Mouse (Mus musculus) ES-Bruce4 (cell line): ENCODE data around the gene Ptprm. TPM values are rescaled to one million over a fixed set of nuclear protein-coding genes. Genes with fewer than 3 reads are reported as not detected.

Experiments
- H3K27ac ChIP-seq: 2 replicates; pipeline ENCODE4 v1.5.1; 2012; ENCODE audit warnings: low read length, inconsistent platforms; ENCODE audit not compliant: insufficient read depth
- H3K27me3 ChIP-seq: 2 replicates; pipeline ENCODE4 v1.6.1; 2012; ENCODE audit warnings: mild to moderate bottlenecking, low read length, inconsistent platforms; ENCODE audit not compliant: control insufficient read depth, poor library complexity, insufficient read depth, severe bottlenecking
- H3K36me3 ChIP-seq: 2 replicates; pipeline ENCODE4 v1.6.1; 2012; ENCODE audit warnings: inconsistent platforms, mild to moderate bottlenecking, low read length, moderate library complexity; ENCODE audit not compliant: control insufficient read depth, poor library complexity, insufficient read depth, severe bottlenecking
- H3K4me1 ChIP-seq: one replicate; pipeline ENCODE4 v1.8.1; 2011; ENCODE audit warnings: low read length; ENCODE audit not compliant: control insufficient read depth, insufficient read depth
- H3K4me3 ChIP-seq: 2 replicates; pipeline ENCODE4 v1.5.1; 2011; ENCODE audit warnings: low read depth, mild to moderate bottlenecking, low read length
- H3K9ac ChIP-seq: 2 replicates; pipeline ENCODE4 v1.6.1; 2012; ENCODE audit warnings: low read depth, mild to moderate bottlenecking, inconsistent platforms; ENCODE audit not compliant: poor library complexity, severe bottlenecking
- H3K9me3 ChIP-seq: replicated peaks from 2 replicates; pipeline ENCODE4 v1.6.1; 2012; ENCODE audit warnings: mild to moderate bottlenecking, low read length, inconsistent platforms; ENCODE audit not compliant: control insufficient read depth, poor library complexity, insufficient read depth, severe bottlenecking
- CTCF ChIP-seq: IDR thresholded peaks from one replicate; pipeline ENCODE4 v1.8.1; 2011; ENCODE audit warnings: low read depth, low read length
- EP300 ChIP-seq: IDR thresholded peaks from 2 replicates; pipeline ENCODE4 v1.6.1; 2011; ENCODE audit warnings: low read depth, low read length; ENCODE audit not compliant: insufficient read depth
- POLR2A ChIP-seq: IDR thresholded peaks from one replicate; pipeline ENCODE4 v1.8.1; 2011; ENCODE audit warnings: low read length; ENCODE audit not compliant: insufficient read depth
- polyA plus RNA-seq: library from polyadenylated mRNA; stranded (reverse); fragments of >200 nt; gene quantifications from 2 replicates; pipeline ENCODE4 v1.2.4, GENCODE M21; 2011; ENCODE audit warnings: low read depth; ENCODE audit not compliant: missing spikeins, insufficient read depth, insufficient read length

The Ptprm gene
- polyA plus RNA-seq, 1 experiment: 10.8 TPM

- Histone ChIP-seq H3K27ac (no peak overlapping the region), H3K36me3 (no peaks in the 10 kb centered on the region), H3K9ac (no peak overlapping the region), H3K4me1 (no peaks in the 10 kb centered on the region), H3K9me3 (no peaks in the 10 kb centered on the region), H3K27me3 (no peaks in the 10 kb centered on the region), H3K4me3 (no peak overlapping the region)
- TF ChIP-seq EP300 (no peak), CTCF (no peak), POLR2A (no peak)
Measured at GRCm38 (mm10) chr17:66891916-66892315, 462.3 kb downstream of the Ptprm start.

- TF ChIP-seq POLR2A (no peak), CTCF (no peak), EP300 (no peak)
- H3K4me1 ChIP-seq: no peaks in the 10 kb centered on the region
- H3K9ac ChIP-seq: no peak overlapping the region
- H3K9me3 ChIP-seq: no peaks in the 10 kb centered on the region
- H3K27ac ChIP-seq: no peak overlapping the region
- no peaks in the 10 kb centered on the region for H3K36me3 ChIP-seq
- no peak overlapping the region for H3K4me3 ChIP-seq
- no peaks in the 10 kb centered on the region for H3K27me3 ChIP-seq
Measured at GRCm38 (mm10) chr17:66891067-66891862, 463.0 kb downstream of the Ptprm start.

- H3K4me3 ChIP-seq: no peak overlapping the region
- H3K4me1 ChIP-seq: no peaks in the 10 kb centered on the region
- no peak overlapping the region for H3K27ac ChIP-seq
- H3K27me3 ChIP-seq: no peaks in the 10 kb centered on the region
- H3K9ac ChIP-seq: no peak overlapping the region
- no peaks in the 10 kb centered on the region for H3K36me3 ChIP-seq
- TF ChIP-seq CTCF: no peak
- TF ChIP-seq POLR2A: no peak
- TF ChIP-seq EP300: no peak
- no peaks in the 10 kb centered on the region for H3K9me3 ChIP-seq
Measured at GRCm38 (mm10) chr17:66882304-66882703, 472.0 kb downstream of the Ptprm start.

GRCm38 (mm10) chr17:66880969-66881701, 473.1 kb downstream of the Ptprm start:
- no peaks in the 10 kb centered on the region for H3K36me3 ChIP-seq
- no peak overlapping the region for H3K4me3 ChIP-seq
- H3K4me1 ChIP-seq: no peaks in the 10 kb centered on the region
- no peak overlapping the region for H3K9ac ChIP-seq
- TF ChIP-seq CTCF (no peak), EP300 (no peak), POLR2A (no peak)
- H3K9me3 ChIP-seq: no peaks in the 10 kb centered on the region
- H3K27ac ChIP-seq: no peak overlapping the region
- H3K27me3 ChIP-seq: no peaks in the 10 kb centered on the region

GRCm38 (mm10) chr17:66879151-66879550, 475.1 kb downstream of the Ptprm start:
- Histone ChIP-seq H3K9me3 (no peaks in the 10 kb centered on the region), H3K27me3 (no peaks in the 10 kb centered on the region), H3K36me3 (no peaks in the 10 kb centered on the region), H3K4me3 (no peak overlapping the region), H3K27ac (no peak overlapping the region), H3K4me1 (no peaks in the 10 kb centered on the region), H3K9ac (no peak overlapping the region)
- TF ChIP-seq EP300: no peak
- no peak for TF ChIP-seq POLR2A
- no peak for TF ChIP-seq CTCF

- H3K27ac ChIP-seq: no peak overlapping the region
- no peak overlapping the region for H3K9ac ChIP-seq
- H3K9me3 ChIP-seq: no peaks in the 10 kb centered on the region
- H3K4me3 ChIP-seq: no peak overlapping the region
- no peaks in the 10 kb centered on the region for H3K4me1 ChIP-seq
- no peaks in the 10 kb centered on the region for H3K27me3 ChIP-seq
- TF ChIP-seq CTCF (no peak), POLR2A (no peak), EP300 (no peak)
- no peaks in the 10 kb centered on the region for H3K36me3 ChIP-seq
Measured at GRCm38 (mm10) chr17:66877582-66877981, 476.7 kb downstream of the Ptprm start.
